Mouse (Mus musculus) heart, postnatal 10 days (tissue): ENCODE results near the gene St3gal3. TPM values are rescaled to one million over a fixed set of nuclear protein-coding genes. Genes with fewer than 3 reads are reported as not detected.

Source experiments
- DNase-seq, 2 experiments: peaks; one replicate each; pipeline ENCODE4 v3.0.0; 2021
- intact Hi-C: fragments of 180-260 bp; cut with DNase I; formaldehyde crosslinking; loops from one replicate; pipeline ENCODE4 v1.15.1; 2025
- total RNA-seq, 2 experiments: library from RNA; stranded (reverse); gene quantifications; 2 replicates each; pipeline ENCODE4 v1.2.3; 2021

St3gal3 gene
- total RNA-seq, 2 experiments from 2014 or later: 31.1 to 31.5 TPM

- intact Hi-C loops: no loop called here
- DNase-seq: peak; percentile 62 to 63
These were observed 73.7 kb downstream of the St3gal3 start for GRCm38 (mm10) chr4:118060915-118061530.

- intact Hi-C loops: no loop called here
- peak in 1 of 2 experiments; percentile 36 for DNase-seq
These were observed 74.8 kb downstream of the St3gal3 start for GRCm38 (mm10) chr4:118059816-118060475.

GRCm38 (mm10) chr4:118058116-118058677 lies 76.5 kb downstream of the St3gal3 start:
- intact Hi-C loops: no loop called here
- DNase-seq: peak; percentile 70 to 73

- intact Hi-C loops: no loop called here
- no peak for DNase-seq
These were observed 77.6 kb downstream of the St3gal3 start for GRCm38 (mm10) chr4:118057076-118057475.

- intact Hi-C loops: no loop called here
- no peak for DNase-seq
These were observed 80.1 kb downstream of the St3gal3 start for GRCm38 (mm10) chr4:118054615-118055014.

GRCm38 (mm10) chr4:118053904-118054303 lies 80.8 kb downstream of the St3gal3 start:
- intact Hi-C loops: no loop called here
- DNase-seq: no peak

- intact Hi-C loops: no loop called here
- peak in 1 of 2 experiments; percentile 23 for DNase-seq
These were observed 85.0 kb downstream of the St3gal3 start for GRCm38 (mm10) chr4:118049606-118050302.

- no peak for DNase-seq
- intact Hi-C loops: no loop called here
These were observed 90.2 kb downstream of the St3gal3 start for GRCm38 (mm10) chr4:118044510-118044909.

GRCm38 (mm10) chr4:118043331-118044002 lies 91.2 kb downstream of the St3gal3 start:
- no peak for DNase-seq
- intact Hi-C loops: no loop called here

- DNase-seq: peak in 1 of 2 experiments; percentile 20
- intact Hi-C loops: no loop called here
These were observed 91.9 kb downstream of the St3gal3 start for GRCm38 (mm10) chr4:118042671-118043320.

- intact Hi-C loops: no loop called here
- no peak for DNase-seq
These were observed 93.6 kb downstream of the St3gal3 start for GRCm38 (mm10) chr4:118041145-118041544.

- no peak for DNase-seq
- intact Hi-C loops: no loop called here
These were observed 94.1 kb downstream of the St3gal3 start for GRCm38 (mm10) chr4:118040650-118041049.

GRCm38 (mm10) chr4:118039964-118040363 lies 94.8 kb downstream of the St3gal3 start:
- intact Hi-C loops: no loop called here
- DNase-seq: no peak

GRCm38 (mm10) chr4:118038023-118038422 lies 96.7 kb downstream of the St3gal3 start:
- intact Hi-C loops: no loop called here
- DNase-seq: no peak

- intact Hi-C loops: no loop called here
- no peak for DNase-seq
These were observed 97.3 kb downstream of the St3gal3 start for GRCm38 (mm10) chr4:118037406-118037805.

- intact Hi-C loops: no loop called here
- no peak for DNase-seq
These were observed 98.2 kb downstream of the St3gal3 start for GRCm38 (mm10) chr4:118036531-118036930.

- DNase-seq: no peak
- intact Hi-C loops: no loop called here
These were observed 99.6 kb downstream of the St3gal3 start for GRCm38 (mm10) chr4:118035090-118035489.

GRCm38 (mm10) chr4:118033026-118033425 lies 101.7 kb downstream of the St3gal3 start:
- intact Hi-C loops: loop anchor here (5.0 kb wide), 1 partner anchor 106 kb away; the partner anchor contains the start of gene Artn
- DNase-seq: no peak

GRCm38 (mm10) chr4:118031776-118032170 lies 102.9 kb downstream of the St3gal3 start:
- intact Hi-C loops: loop anchor here (2.0 to 5.0 kb wide), 2 partner anchors 31 to 104 kb away; partner anchors contain the start of gene Artn
- no peak for DNase-seq

- intact Hi-C loops: loop anchor here (2.0 to 5.0 kb wide), 2 partner anchors 32 to 104 kb away; partner anchors contain the start of gene Artn
- peak; percentile 70 to 79 for DNase-seq
These were observed 103.5 kb downstream of the St3gal3 start for GRCm38 (mm10) chr4:118031132-118031775.
